Mouse (Mus musculus): Measurements from ENCODE around the gene Lingo1. TPM values are rescaled to one million over a fixed set of nuclear protein-coding genes. Genes with fewer than 3 reads are reported as not detected.

Lingo1 gene
- 0.92 and 2.3 TPM in 2 replicates for polyA plus RNA-seq (2016; fragmentation: Nextera tagmentation; extraction: Ambion mirVana)

GRCm38 (mm10) chr9:56795721-56796655, at the start of gene Lingo1:
Gene Lingo1 (minus strand): TSS chr9:56796468.
- Histone ChIP-seq H3K4me1 (peaks cover 20% of the 10 kb centered on the region), H3K27ac (peak within 1 kb of the TSS; percentile 29; the same call in 1 of the 2 replicates), H3K9me3 (no peaks in the 10 kb centered on the region), H3K4me3 (peak within 1 kb of the TSS; percentile 66), H3K36me3 (no peaks in the 10 kb centered on the region), H3K27me3 (ENCODE audit: insufficient read depth, poor library complexity, severe bottlenecking) (peaks cover 88% of the 10 kb centered on the region)
- no peak for DNase-seq (ENCODE audit: low spot score)
- under 1% methylated on average over 83 of the region's 88 CpGs for WGBS

GRCm38 (mm10) chr9:56844644-56845043, 48.4 kb upstream of the Lingo1 start:
- Histone ChIP-seq H3K27ac (no peak overlapping the region), H3K27me3 (ENCODE audit: insufficient read depth, poor library complexity, severe bottlenecking) (peaks cover 18% of the 10 kb centered on the region), H3K36me3 (no peaks in the 10 kb centered on the region), H3K9me3 (no peaks in the 10 kb centered on the region), H3K4me1 (peaks cover 24% of the 10 kb centered on the region), H3K4me3 (no peak overlapping the region)
- DNase-seq (ENCODE audit: low spot score), result no peak
- 75% methylated on average over 8 of the region's 8 CpGs for WGBS

- H3K9me3 ChIP-seq, result no peaks in the 10 kb centered on the region
- no peak overlapping the region for H3K4me3 ChIP-seq
- WGBS, result 42% methylated on average over 7 of the region's 7 CpGs
- H3K27ac ChIP-seq, result no peak overlapping the region
- peaks cover 23% of the 10 kb centered on the region for H3K27me3 ChIP-seq (ENCODE audit: insufficient read depth, poor library complexity, severe bottlenecking)
- no peaks in the 10 kb centered on the region for H3K36me3 ChIP-seq
- no peak for DNase-seq (ENCODE audit: low spot score)
- H3K4me1 ChIP-seq, result peaks cover 27% of the 10 kb centered on the region
Measured at GRCm38 (mm10) chr9:56843679-56844188, 47.5 kb upstream of the Lingo1 start.

GRCm38 (mm10) chr9:56842303-56842719, 46.0 kb upstream of the Lingo1 start:
- 41% methylated on average over 3 of the region's 3 CpGs for WGBS
- H3K36me3 ChIP-seq, result no peaks in the 10 kb centered on the region
- no peaks in the 10 kb centered on the region for H3K9me3 ChIP-seq
- H3K4me1 ChIP-seq, result peaks cover 27% of the 10 kb centered on the region
- peaks cover 32% of the 10 kb centered on the region for H3K27me3 ChIP-seq (ENCODE audit: insufficient read depth, poor library complexity, severe bottlenecking)
- DNase-seq (ENCODE audit: low spot score), result no peak
- H3K4me3 ChIP-seq, result no peak overlapping the region
- 0 out of 2 replicates have a peak overlapping the region, but pooled peaks have one; percentile 23 for H3K27ac ChIP-seq

- Histone ChIP-seq H3K27ac (0 out of 2 replicates have a peak overlapping the region, but pooled peaks have one; percentile 23), H3K4me1 (peaks cover 27% of the 10 kb centered on the region), H3K36me3 (no peaks in the 10 kb centered on the region), H3K27me3 (ENCODE audit: insufficient read depth, poor library complexity, severe bottlenecking) (peaks cover 37% of the 10 kb centered on the region), H3K9me3 (no peaks in the 10 kb centered on the region), H3K4me3 (no peak overlapping the region)
- no peak for DNase-seq (ENCODE audit: low spot score)
Measured at GRCm38 (mm10) chr9:56841864-56842263, 45.6 kb upstream of the Lingo1 start.

GRCm38 (mm10) chr9:56840721-56841120, 44.5 kb upstream of the Lingo1 start:
- H3K4me1 ChIP-seq, result peaks cover 33% of the 10 kb centered on the region
- H3K27ac ChIP-seq, result no peak overlapping the region
- WGBS, result 80% methylated on average over 5 of the region's 5 CpGs
- H3K27me3 ChIP-seq (ENCODE audit: insufficient read depth, poor library complexity, severe bottlenecking), result peaks cover 39% of the 10 kb centered on the region
- no peaks in the 10 kb centered on the region for H3K9me3 ChIP-seq
- no peak overlapping the region for H3K4me3 ChIP-seq
- H3K36me3 ChIP-seq, result no peaks in the 10 kb centered on the region
- no peak for DNase-seq (ENCODE audit: low spot score)

GRCm38 (mm10) chr9:56835152-56835551, 38.9 kb upstream of the Lingo1 start:
- Histone ChIP-seq H3K9me3 (no peaks in the 10 kb centered on the region), H3K27me3 (ENCODE audit: insufficient read depth, poor library complexity, severe bottlenecking) (peaks cover 39% of the 10 kb centered on the region), H3K4me1 (peaks cover 55% of the 10 kb centered on the region), H3K4me3 (no peak overlapping the region), H3K27ac (peak overlapping the region; percentile 73), H3K36me3 (no peaks in the 10 kb centered on the region)
- WGBS, result 34% methylated on average over 5 of the region's 5 CpGs
- no peak for DNase-seq (ENCODE audit: low spot score)

- Histone ChIP-seq H3K27me3 (ENCODE audit: insufficient read depth, poor library complexity, severe bottlenecking) (peaks cover 42% of the 10 kb centered on the region), H3K9me3 (no peaks in the 10 kb centered on the region), H3K4me1 (peaks cover 53% of the 10 kb centered on the region), H3K4me3 (0 out of 2 replicates have a peak overlapping the region, but pooled peaks have one; percentile 7), H3K27ac (peak overlapping the region; percentile 38; the same call in 1 of the 2 replicates), H3K36me3 (no peaks in the 10 kb centered on the region)
- DNase-seq (ENCODE audit: low spot score), result peak; percentile 72
- 6% methylated on average over 6 of the region's 6 CpGs for WGBS
Measured at GRCm38 (mm10) chr9:56832900-56833299, 36.6 kb upstream of the Lingo1 start.

- DNase-seq (ENCODE audit: low spot score), result no peak
- H3K4me3 ChIP-seq, result no peak overlapping the region
- no peak overlapping the region for H3K27ac ChIP-seq
- H3K36me3 ChIP-seq, result no peaks in the 10 kb centered on the region
- H3K27me3 ChIP-seq (ENCODE audit: insufficient read depth, poor library complexity, severe bottlenecking), result peaks cover 41% of the 10 kb centered on the region
- peaks cover 53% of the 10 kb centered on the region for H3K4me1 ChIP-seq
- no peaks in the 10 kb centered on the region for H3K9me3 ChIP-seq
- 87% methylated on average over 3 of the region's 3 CpGs for WGBS
Measured at GRCm38 (mm10) chr9:56831904-56832303, 35.6 kb upstream of the Lingo1 start.

- Histone ChIP-seq H3K4me1 (peaks cover 50% of the 10 kb centered on the region), H3K27me3 (ENCODE audit: insufficient read depth, poor library complexity, severe bottlenecking) (peaks cover 52% of the 10 kb centered on the region), H3K27ac (peak overlapping the region; percentile 29; the same call in 1 of the 2 replicates), H3K4me3 (no peak overlapping the region), H3K36me3 (no peaks in the 10 kb centered on the region), H3K9me3 (no peaks in the 10 kb centered on the region)
- DNase-seq (ENCODE audit: low spot score), result no peak
- 34% methylated on average over 4 of the region's 4 CpGs for WGBS
Measured at GRCm38 (mm10) chr9:56830162-56830561, 33.9 kb upstream of the Lingo1 start.

GRCm38 (mm10) chr9:56828841-56829240, 32.6 kb upstream of the Lingo1 start:
- Histone ChIP-seq H3K4me1 (peaks cover 46% of the 10 kb centered on the region), H3K27me3 (ENCODE audit: insufficient read depth, poor library complexity, severe bottlenecking) (peaks cover 59% of the 10 kb centered on the region), H3K27ac (no peak overlapping the region), H3K4me3 (no peak overlapping the region), H3K36me3 (no peaks in the 10 kb centered on the region), H3K9me3 (no peaks in the 10 kb centered on the region)
- 82% methylated on average over 6 of the region's 6 CpGs for WGBS
- no peak for DNase-seq (ENCODE audit: low spot score)

GRCm38 (mm10) chr9:56828146-56828545, 31.9 kb upstream of the Lingo1 start:
- peaks cover 39% of the 10 kb centered on the region for H3K4me1 ChIP-seq
- no peaks in the 10 kb centered on the region for H3K36me3 ChIP-seq
- H3K9me3 ChIP-seq, result no peaks in the 10 kb centered on the region
- WGBS, result 30% methylated on average over 9 of the region's 9 CpGs
- H3K27me3 ChIP-seq (ENCODE audit: insufficient read depth, poor library complexity, severe bottlenecking), result peaks cover 56% of the 10 kb centered on the region
- DNase-seq (ENCODE audit: low spot score), result no peak
- no peak overlapping the region; the same call in 1 of the 2 replicates for H3K27ac ChIP-seq
- H3K4me3 ChIP-seq, result no peak overlapping the region
